Mouse (Mus musculus) heart, adult 10 weeks (tissue): ENCODE results near the gene Mpc2. TPM values are rescaled to one million over a fixed set of nuclear protein-coding genes. Genes with fewer than 3 reads are reported as not detected.

Experiments used
- polyA plus RNA-seq: library from polyadenylated mRNA; stranded (reverse); fragments of 350-450 nt; fragmentation: Illumina TruSeq; extraction: RNeasy Lipid Tissue Mini Kit (QIAGEN cat#74804); gene quantifications from one replicate; pipeline ENCODE4 v1.2.3, GENCODE M21; 2014; ENCODE audit warnings: low read depth, low replicate concordance

Gene Mpc2
- polyA plus RNA-seq: 597 TPM

DNA sequence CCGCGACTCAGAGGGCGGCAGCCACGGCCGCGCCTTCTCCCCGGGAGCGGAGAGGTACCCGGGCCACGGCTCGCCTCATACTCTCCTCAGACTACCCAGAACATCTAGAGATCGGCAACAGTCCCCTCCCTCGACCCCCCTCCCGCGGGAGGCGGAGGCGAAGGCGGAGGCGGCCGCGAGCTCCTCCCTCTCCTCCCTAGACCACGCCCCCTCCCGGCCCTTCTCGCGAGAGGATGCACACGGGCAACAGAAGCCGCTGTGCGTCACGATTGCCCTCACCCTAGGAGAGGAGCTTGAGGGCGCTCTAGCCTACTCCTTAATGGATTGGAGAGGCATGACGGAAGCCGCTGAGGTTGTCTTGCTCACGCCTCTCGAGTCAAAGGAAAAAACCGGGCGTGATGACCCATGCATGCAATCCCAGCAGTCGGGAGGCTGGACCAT lies at the start of gene Mpc2, which contains the start of gene Dcaf6:
Gene Mpc2, plus strand, starts transcription at position 278 of the 441 bp plus-strand sequence.
Gene Dcaf6, minus strand, starts transcription at position 116 of the 441 bp plus-strand sequence.

DNA sequence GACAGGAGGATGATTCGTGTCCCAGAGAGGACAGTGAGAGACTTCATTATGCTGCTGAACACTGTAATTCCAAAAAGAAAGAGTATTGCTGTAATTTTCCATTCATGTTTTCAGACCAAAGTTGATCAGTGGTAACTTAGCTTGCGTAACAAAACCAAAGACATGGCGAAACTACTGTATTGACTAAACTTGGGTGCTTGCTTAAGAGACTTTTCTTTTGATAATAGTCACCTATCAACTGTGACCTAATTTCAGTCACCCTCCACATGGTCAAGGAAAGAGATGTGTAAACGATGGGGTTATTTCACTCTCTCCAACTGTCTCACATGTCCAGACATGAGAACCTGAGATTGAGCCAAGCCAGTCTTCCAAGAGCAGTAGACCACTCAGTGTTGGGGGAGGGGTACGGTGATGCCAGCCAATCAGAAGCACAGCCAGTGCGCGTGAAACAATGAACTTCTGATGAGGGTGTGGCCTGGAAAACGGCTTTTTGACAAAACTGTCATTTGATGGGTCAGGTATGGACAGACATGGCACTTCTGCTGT lies 24.3 kb downstream of the Mpc2 start, which contains the start of gene Adcy10:
Gene Adcy10, plus strand, starts transcription at position 496 of the 546 bp plus-strand sequence.

Other genes with a start within 250 kb of the Mpc2 start
- gene Tiprl, start 223.6 kb upstream of the Mpc2 start, polyA plus RNA-seq: 41.9 TPM
- 1.0 TPM for gene Gpr161, start 164.8 kb upstream of the Mpc2 start, polyA plus RNA-seq
- 86.4 TPM for gene Dcaf6, start 162 bp upstream of the Mpc2 start, polyA plus RNA-seq
- gene Adcy10, start 24.5 kb downstream of the Mpc2 start, polyA plus RNA-seq: not detected
- gene Mpzl1, start 173.9 kb downstream of the Mpc2 start, polyA plus RNA-seq: 17.5 TPM
- 96.3 TPM for gene Rcsd1, start 249.1 kb downstream of the Mpc2 start, polyA plus RNA-seq